Mouse (Mus musculus): ENCODE results near the gene Resp18. TPM values are rescaled to one million over a fixed set of nuclear protein-coding genes. Genes with fewer than 3 reads are reported as not detected.

The Resp18 gene
- total RNA-seq (2021): not detected
- long read RNA-seq, experiment 1: 0 reads
- long read RNA-seq, experiment 2: 0 reads

DNA sequence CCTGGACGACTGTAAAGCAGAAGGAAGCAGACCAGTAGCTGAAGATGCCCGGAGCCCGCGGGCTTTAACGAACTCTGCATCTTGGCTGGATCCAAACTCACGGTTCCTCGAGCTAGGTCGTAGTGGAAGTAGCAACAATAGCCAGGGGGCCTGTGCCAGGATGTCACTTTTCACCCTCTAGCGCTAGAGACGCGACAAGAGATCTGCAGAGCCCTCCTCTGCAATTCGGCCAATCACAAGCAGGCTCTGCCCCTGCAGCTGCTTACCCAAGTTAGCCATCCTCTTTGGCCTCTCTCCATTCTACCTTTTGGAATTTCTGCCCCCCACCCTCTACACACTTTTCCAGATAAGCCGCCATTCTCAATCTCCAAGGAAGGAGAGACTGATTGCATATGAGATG is at the start of gene Resp18:
TSS of gene Resp18 (minus strand) at position 188 of the 400 bp plus-strand sequence.
- DNase-seq (ENCODE audit: low spot score): no peak

DNA sequence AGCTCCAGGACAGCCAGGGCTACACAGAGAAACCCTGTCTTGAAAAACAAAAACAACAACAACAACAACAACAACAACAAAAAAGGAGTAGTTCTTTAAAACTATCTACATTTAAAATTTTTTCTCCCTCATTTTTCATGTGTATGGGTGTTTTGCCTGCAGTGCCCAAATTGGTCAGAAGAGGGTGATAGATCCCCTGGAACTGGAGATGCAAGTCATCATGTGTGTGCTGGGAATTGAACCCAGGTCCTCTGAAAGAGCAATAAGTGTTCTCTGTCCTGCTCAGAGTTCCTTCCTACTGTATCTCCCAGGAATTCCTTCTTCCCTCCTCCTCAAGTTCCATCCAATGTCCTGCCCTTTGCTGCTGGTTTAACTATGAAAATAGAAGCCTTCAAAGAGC is 49.2 kb upstream of the Resp18 start:
- DNase-seq (ENCODE audit: low spot score): no peak

DNA sequence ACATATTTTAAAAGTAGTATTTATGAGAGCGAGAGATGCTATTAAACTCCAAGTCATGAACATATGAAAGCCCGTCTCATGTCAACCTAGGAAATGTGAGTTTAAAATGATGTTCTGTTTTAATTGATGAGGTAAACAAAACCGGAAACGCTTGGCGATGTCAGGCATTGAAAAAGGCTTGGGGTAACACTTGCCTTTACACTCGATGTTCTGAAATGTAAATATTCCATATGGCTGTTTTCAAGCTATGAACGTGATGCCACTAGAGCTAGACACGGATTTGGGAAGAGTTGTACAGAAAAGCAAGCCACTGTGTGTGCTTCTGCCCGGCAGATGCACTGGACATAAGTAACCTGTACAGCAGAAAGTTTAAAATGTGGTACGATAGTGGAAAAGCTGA is 41.0 kb upstream of the Resp18 start:
- no peak for DNase-seq (ENCODE audit: low spot score)

DNA sequence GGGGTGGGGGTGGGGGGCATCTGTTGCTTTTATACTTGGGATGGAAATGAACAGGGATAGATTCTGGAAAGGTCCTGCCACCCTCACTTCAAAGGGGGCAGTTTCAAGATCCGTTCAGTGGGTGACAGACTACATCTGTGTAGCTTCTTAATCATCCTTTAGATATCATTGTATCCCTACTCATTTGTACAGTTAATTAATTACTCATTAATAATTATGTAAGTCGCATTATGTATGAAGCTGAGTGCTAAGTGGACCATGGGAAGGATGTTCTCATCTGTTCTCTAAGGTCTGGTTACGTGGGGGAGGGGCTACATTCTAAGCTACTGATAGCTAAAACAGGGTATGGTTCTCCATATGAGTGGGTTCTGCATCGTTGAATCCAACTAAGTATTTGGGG is 40.5 kb upstream of the Resp18 start:
- no peak for DNase-seq (ENCODE audit: low spot score)

DNA sequence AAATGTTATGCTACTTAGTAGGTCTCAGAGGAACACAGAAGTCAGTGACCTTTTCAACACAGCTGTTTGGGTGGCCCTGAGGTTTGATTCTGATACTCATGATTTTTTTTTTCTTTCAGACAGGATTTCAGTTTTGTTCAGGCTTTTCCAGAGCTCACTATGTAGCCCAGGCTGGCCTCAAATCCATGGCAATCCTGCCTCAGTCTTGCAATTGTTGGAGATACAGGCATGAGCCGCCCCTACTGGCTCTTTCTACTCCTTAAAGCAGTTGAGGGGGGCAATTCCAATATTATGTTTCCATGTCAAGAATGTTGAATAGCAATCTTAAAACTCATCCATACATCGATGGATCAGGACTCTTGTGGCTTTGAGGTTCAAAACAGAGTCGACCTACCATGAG is 40.1 kb upstream of the Resp18 start:
- DNase-seq (ENCODE audit: low spot score): no peak

GRCm38 (mm10) chr1:75317241-75318201 is 39.3 kb upstream of the Resp18 start, which contains the start of gene Dnpep:
Gene Dnpep (minus strand): TSS chr1:75317990.
- peak; percentile 100 for DNase-seq (ENCODE audit: low spot score)

DNA sequence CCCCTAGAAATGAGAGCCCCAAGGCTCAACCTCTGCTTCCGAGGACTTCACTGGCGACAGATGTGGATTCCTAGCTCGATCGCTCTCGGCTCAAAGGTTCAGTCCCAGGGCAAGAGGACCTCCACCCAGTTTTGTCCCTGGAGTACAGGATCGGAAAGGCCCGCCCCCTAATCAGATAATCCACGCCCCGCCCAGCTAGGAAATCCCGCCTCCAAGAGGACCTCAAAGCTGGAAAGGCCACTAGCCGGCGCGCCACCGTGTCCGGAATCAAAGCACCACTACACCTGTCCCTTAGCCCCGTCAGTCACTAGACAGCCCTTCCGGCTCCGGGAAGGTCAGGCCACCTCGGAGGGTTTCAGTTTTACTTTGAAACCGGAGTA is 38.6 kb upstream of the Resp18 start:
- peak; percentile 92 for DNase-seq (ENCODE audit: low spot score)

DNA sequence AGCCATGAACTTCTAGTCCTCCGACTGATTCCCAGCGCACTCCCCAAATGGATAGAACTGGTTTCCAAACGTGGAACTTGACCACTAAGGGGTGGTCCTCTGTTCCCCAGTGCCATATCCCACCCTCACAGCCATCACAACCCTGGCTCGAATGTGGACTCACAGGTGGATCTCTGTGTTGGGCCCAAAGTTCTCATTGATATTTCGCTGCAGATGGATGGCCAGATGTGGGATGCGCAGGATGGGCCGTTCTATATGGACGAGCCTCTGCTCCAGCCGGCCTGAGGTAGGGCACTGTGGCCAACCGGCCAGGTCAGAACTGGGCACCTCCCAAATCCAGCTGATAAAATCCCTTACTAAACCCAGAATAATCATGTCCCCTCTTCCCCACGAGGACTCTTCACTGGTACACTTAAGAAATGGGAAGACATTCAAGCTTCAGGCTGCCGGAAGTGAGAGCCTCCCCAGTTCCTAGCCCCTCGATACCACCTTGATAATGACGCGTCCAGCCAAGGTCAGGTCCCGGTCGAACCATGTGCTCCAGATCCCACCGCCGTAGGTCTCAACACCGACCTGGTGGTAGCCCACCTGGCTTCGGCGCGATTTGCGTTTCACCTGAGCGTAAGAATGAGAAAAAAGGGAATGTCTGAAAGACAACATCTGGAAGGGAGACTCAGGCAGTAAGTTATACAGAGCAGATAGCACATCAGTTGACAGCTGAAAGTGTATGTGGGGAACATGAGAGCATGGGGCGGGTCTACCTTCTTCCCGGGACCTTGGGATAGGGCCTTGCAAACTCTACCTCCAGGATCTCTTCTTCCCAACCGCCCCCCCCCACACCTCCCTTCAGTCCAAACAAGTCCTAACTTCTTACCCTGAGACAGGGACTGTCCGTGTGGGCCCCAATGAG is 37.5 kb upstream of the Resp18 start:
- no peak for DNase-seq (ENCODE audit: low spot score)

- DNase-seq (ENCODE audit: low spot score): no peak
Measured at GRCm38 (mm10) chr1:75315011-75315410, 36.8 kb upstream of the Resp18 start.

DNA sequence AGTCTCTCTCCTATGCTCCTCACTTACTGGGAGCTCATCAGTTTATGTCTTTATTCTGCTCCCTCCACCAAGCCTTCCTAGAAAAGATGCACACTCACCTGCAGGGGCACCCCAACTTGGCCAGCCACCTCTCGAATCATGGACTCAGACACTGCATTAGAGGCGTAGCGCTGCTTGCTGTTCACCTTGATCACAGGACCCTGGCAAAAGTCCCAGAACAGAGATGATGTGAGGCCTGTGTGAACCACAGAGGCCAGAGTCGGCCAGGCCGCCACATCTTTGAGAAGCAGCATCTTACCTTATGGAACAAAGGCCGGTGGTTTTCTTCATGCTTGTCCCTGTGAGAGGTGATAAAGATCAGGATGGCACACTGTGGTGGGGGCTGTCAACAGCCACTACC is 33.5 kb upstream of the Resp18 start:
- no peak for DNase-seq (ENCODE audit: low spot score)

DNA sequence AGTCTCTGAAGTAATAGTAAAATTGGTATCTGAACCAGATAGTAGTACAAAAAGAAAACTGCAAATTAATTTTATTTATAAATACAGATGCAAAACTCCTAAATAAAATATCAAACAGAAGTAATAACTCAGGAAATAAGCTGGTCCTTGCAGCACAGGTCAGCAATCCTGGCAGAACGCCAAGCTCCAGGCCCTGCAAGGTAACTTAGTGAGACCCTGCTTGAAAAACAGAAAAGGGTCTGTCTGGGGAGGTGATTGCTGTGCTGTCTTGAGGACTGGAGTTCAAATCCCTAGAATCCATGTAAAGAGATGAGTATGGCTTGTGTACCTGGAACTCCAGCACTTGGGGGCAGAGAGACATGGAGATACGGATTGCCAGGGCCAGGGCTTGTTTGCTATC is 26.4 kb upstream of the Resp18 start:
- no peak for DNase-seq (ENCODE audit: low spot score)

- no peak for DNase-seq (ENCODE audit: low spot score)
Measured at GRCm38 (mm10) chr1:75294294-75294693, 16.1 kb upstream of the Resp18 start.

GRCm38 (mm10) chr1:75293331-75293701 is 15.1 kb upstream of the Resp18 start:
- no peak for DNase-seq (ENCODE audit: low spot score)

- DNase-seq (ENCODE audit: low spot score): no peak
Measured at GRCm38 (mm10) chr1:75292476-75293330, 14.5 kb upstream of the Resp18 start.

DNA sequence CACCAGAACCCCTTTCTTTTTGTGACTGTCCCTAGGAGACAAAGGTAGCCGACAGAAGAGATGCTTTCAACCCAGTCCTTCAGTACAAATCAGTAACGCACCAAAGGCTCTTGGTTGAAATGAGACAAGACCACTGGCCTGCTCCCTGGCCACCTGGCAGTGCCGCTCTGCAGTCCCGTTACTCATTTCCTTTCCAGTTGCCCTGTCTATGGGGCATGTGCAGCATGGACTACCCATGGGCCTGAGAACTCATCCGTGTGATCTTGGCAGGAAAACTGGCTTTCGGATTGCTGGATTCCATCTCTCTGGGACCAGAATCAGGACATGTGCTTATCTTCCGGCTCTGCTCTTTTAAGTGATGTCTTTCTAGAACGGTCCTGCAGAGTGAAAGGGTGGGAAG is 13.1 kb upstream of the Resp18 start:
- no peak for DNase-seq (ENCODE audit: low spot score)

DNA sequence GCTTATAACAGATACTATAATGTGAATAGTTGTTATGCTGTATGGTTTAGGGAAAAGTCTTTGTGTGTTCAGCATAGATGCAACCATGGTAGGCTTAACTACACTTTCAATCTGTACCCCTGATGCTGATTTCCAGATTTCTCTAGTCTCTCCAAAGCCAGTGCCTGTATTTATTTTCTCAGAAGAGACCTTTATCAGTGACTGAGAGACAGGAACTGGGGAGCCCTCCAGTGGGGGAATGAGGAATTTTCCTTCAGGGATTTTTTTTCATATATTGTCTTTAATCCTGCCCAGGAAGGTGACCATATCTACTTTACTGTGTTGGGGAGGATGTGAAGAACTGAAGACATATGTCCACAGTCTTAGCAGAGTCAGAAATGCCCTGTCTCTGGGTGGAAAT is 12.4 kb upstream of the Resp18 start:
- no peak for DNase-seq (ENCODE audit: low spot score)

GRCm38 (mm10) chr1:75289888-75290431 is 11.7 kb upstream of the Resp18 start:
- no peak for DNase-seq (ENCODE audit: low spot score)

- DNase-seq (ENCODE audit: low spot score): no peak
Measured at GRCm38 (mm10) chr1:75289376-75289775, 11.2 kb upstream of the Resp18 start.

DNA sequence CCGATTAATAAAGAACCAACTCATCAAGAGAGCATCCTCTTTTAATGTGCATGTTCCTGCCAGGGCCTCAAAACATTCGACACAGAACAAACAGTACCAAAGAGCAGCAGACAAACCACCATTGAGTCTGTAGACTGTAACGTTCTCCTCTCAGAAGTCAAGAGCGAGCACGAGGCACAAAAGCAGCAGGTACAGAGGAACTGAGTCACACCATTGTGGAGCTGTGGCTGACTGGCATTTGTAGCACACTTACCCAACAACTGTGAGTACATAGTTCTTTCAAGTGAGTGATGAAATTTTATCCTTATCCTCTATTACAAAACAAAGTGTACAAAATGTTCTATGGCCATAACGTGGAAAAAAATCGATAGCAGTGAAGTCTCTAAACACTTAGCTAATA is 6.7 kb upstream of the Resp18 start:
- no peak for DNase-seq (ENCODE audit: low spot score)

DNA sequence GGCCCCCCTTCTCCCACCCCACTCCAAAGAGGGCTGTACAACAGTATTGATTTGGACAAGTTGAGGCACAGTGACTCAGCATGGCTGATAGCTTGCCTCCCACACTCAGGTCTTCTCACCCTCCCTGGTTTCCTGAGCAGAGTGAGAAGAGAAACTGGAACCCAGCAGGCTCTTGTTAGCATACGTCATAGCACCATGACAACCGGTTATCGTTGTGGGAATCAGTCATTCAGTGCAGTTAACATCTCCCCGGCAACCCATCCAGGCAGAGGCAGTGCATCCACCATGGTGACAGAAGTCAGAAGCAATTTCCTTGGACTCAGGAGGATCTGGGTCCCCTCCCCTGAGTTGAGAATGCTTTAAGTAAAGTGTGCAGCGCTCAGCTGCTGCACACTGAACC is 4.8 kb upstream of the Resp18 start:
- DNase-seq (ENCODE audit: low spot score): no peak

Measured in gastrocnemius, adult 18-20 months (tissue).